Mouse (Mus musculus) heart, adult 8-10 months (tissue): ENCODE data around the gene Arhgef11. TPM values are rescaled to one million over a fixed set of nuclear protein-coding genes. Genes with fewer than 3 reads are reported as not detected.
A peak's percentile ranks its signal among the peaks of the same experiment; 100 is the strongest.

Source experiments
- DNase-seq: peaks from one replicate; pipeline ENCODE4 v3.0.0; 2022; ENCODE audit warnings: low spot score
- total RNA-seq, 4 experiments: library from RNA; stranded (reverse); gene quantifications; 2 replicates each; pipeline ENCODE4 v1.2.4; 2022

Gene Arhgef11
- total RNA-seq, 4 experiments from 2014 or later, result 19.6 to 21.4 (median 20.5) TPM

DNA sequence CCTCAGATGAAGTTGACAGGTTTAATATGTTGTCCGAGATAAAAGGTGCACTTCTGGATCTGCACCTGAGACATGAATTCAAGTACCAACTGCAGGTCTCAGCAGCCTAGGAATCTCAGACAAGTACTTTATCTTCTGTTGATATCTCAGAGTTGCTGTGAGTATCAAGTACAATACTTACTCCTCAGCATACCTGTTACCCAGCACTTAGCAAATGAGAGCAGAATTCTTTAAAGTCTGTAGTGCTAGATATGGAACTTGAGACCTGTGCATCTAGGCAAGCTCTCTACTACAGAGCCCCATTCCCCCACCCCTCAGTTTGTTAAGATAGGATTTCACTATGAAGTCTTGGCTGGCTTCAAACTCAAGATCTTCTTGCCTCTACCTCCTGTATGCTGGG is 43.9 kb downstream of the Arhgef11 start:
- no peak for DNase-seq

DNA sequence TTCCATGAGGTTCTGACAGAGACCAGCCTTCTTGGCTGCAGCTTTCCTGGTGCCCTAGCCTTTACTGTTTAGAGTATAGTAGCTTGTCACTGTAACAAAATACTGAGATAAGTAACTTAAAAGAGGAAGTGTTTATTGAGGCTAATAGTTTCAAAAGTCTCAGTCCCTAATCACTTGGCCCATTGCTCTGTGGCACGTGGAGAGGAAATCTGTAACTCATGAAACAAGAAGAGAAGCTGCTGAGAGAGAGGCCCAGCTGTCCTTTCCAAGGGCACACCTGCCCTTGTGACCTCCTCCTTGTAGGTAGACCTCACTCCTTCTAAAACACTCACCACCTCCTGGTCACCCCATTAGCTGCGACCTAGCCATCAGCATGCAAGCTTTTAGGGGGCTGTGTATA is 101.2 kb downstream of the Arhgef11 start:
- DNase-seq, result no peak

DNA sequence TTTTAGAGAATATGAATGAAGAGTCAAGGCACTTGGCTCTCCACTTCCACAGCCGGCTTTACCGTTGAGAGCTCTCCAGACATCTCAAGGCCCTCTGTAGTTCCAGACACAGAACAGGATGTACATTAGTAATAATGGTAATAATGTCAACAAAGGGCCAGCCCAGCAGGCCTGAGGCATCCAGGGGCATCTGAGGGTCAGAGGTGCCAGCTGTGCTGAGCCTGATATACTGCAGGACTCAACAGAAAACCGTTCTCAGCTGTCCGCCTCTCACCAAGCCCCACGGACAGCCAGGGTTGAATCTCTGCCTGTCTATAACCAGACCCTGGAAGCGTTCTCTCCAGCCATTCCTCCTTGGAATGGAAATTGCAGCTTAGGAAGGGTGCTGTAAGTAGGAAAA is 107.2 kb downstream of the Arhgef11 start:
- no peak for DNase-seq

DNA sequence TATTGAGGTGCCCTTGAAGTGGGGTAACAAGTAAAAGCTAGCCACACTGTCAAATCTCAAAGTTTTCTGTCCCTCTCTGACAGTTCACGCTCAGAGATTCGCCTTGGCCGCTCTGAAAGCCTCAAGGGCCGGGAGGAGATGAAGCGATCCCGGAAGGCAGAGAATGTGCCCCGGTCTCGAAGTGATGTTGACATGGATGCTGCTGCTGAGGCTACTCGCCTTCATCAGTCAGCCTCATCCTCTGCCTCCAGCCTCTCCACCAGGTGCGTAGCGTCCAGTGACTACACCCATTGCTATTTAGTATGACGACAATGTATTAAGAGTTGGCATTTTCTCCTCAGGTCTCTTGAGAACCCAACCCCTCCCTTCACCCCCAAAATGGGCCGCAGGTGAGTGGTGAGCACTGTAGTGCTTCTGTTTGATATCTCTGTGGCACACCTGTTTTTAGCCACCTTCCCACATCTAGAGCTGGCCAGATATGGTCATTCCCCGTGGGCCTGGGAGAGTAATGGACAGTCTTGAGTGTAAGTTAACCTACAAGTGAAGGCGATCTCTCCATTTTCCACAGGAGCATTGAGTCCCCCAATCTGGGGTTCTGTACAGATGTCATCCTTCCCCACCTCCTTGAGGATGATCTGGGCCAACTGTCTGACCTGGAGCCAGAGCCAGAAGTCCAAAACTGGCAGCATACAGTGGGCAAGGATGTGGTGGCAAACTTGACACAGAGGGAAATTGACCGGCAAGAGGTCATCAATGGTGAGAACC is 108.2 kb downstream of the Arhgef11 start:
- no peak for DNase-seq

DNA sequence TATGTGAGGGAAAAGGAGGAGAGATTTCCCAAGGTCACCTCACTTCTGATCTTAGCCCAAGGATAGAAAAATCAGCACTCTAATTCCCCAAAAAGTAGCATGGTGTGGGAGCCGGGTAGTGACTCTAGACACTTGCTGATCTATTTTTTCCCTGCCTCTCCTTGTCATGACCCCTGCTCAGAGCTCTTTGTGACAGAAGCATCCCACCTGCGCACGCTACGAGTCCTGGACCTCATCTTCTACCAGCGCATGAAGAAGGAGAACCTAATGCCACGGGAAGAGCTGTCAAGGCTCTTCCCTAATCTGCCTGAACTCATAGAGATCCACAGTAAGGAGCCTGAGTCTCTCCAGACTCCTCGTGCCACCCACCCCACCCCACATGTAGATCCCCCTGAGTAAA is 108.8 kb downstream of the Arhgef11 start:
- no peak for DNase-seq

DNA sequence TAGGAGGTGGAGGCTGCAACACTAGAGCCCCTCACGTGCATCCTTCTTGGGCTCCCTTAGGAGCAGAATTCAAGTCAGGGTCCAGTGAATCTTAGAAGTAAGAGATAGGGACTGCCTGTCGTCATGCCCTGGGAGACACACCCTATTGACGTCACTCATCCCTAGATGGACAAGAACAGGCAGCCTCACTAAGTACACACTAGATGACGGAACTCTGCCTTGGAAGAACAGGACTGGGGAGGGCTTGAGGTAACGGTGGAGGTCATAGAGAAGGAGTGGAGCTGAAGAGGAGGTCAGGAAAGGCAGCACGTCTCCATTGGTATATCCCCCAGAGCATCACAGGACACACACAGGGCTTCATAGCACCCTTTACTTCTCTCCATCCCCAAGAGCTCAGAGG is 111.3 kb downstream of the Arhgef11 start:
- no peak for DNase-seq

DNA sequence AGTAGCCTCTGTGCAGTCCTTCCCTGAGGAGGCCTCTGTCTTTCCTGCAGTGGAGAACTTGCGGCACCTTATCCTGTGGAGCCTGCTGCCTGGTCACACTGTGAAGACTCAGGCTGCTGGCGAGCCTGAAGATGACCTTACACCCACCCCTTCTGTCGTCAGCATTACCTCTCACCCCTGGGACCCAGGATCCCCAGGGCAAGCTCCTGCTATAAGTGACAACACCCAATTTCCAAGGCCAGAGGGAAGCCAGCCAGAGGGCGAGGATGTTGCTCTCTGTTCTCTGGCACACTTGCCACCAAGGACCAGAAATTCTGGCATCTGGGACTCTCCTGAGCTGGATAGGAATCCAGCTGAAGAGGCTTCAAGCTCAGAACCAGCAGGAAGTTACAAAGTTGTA is 115.7 kb downstream of the Arhgef11 start:
- no peak for DNase-seq

DNA sequence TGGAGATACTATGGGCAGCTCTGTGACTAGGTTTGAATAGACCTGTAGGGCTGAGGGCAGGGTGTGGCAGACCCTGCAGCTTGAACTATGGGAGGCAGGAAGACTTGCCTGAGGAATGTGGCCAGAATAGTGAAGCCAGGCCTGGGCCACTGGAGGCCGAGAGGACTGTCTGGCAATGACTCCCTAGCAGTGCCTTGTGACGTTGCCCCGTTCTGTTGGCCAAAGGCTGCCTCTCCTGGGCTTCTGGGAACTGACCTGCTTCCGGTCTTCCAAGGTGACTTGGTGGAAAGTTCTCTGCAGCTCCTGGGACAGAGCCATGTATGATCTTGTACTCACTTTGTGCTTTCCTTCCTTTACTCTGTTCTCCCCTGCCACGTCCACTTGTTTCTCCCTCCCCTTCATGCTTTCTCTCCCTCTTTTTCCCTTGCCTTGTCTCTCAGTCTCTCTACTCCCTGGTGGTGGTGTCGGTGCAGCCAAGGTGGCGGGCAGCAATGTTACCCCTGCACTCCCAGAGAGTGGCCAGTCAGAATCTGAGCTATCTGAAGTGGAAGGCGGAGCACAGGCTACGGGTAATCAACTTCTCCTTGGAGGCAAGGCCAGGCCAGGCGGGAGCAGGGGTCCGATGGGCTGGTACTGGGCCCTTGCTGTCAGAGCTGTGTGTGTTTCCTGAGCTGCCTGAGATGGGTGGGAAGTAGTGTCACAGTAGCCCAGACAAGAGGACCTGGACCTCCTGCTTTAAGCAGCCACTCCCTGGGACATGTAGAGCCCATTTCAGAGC is 116.8 kb downstream of the Arhgef11 start:
- no peak for DNase-seq

DNA sequence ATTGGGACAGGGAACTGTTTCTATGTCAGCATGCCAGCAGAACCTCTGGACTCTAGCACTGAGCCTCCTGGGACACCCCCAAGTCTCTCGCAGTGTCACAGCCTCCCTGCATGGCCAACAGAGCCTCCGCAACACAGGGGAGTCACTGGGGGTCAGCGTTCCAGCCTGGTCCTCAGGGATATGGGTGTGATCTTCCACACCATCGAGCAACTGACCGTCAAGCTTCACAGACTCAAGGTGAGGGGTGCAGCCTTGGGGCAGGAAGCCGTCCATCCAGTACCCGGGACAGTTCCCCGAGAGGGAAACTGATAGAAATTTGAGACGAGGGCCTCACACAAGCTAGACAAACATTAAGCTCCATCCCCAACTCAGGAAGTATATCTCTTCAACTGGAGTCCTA is 118.0 kb downstream of the Arhgef11 start:
- DNase-seq, result no peak

DNA sequence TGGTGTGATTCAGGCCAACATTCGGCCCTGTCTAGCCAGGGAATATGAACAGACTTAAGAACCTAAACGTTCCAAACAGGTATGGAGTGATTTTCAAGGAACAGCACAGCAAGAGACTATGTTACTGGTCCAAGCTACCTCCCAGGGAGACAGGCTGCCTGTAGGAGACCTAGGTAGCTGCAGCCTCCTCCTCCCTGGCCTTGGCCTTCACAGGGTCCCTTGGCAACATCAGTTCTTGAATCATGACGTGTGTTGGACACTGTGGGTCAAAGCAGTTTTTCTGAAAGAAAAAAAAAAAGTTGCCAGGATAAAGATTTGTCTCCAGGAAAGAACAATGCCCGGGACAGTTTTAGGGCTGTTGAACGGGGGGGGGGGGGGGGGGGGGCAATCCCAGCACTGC is 121.5 kb downstream of the Arhgef11 start:
- DNase-seq, result no peak

DNA sequence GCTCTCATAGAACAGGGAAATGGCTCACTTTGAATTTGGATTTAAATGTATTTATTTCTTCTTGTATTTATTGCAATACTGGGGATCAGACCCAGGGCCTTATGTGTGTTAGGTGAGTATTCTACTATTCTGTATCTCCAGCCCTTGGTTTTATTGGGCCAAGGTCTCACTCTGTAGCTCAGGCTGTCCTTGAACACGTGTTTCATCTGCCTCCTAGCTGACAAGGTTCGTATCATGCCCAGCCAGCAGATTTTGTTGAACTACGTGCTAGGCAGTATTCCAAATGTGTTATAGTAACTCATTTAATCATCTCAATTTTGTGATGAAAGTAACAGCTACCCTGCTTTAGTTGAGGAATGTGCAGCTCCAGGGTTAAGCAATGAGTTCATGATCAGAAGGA is 124.7 kb downstream of the Arhgef11 start:
- DNase-seq, result no peak

DNA sequence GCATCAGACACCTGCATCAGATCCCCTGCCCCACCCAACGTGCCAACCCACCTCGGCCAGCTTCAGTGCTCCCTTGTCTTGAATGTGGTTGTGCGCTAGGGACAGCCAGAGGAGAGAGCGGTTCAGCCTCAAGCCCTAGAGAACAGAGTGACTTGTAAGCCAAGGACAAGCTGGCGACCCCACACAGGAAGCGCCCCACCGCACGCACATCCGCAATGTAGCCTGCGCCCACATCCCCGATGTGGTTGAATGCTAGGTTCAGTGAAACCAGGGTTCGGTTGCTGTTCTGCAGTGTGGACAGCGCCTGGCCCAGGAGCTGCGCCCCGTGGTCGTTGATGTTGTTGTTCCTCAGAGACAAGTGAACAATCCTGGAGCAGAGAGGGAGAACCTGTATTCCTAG is 125.4 kb downstream of the Arhgef11 start:
- no peak for DNase-seq

DNA sequence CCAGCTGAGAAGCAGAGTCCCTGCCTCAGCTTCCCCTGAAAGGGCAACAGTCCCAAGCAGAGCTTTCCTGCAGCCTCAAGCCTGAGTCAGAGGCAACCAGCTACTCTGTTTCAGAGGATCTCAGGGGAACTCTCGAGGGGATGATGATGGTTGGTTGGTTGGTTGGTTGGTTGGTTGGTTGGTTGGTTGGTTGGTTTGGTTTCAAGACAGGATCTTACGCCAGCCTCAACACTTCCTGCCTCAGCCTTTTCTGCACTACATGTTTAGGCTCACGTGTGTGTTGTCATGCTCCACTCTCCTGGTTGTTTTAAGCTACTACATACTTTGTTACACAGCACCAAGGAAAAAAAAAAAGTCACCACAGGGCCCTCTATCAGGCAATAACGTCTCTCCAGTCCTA is 126.6 kb downstream of the Arhgef11 start:
- no peak for DNase-seq

DNA sequence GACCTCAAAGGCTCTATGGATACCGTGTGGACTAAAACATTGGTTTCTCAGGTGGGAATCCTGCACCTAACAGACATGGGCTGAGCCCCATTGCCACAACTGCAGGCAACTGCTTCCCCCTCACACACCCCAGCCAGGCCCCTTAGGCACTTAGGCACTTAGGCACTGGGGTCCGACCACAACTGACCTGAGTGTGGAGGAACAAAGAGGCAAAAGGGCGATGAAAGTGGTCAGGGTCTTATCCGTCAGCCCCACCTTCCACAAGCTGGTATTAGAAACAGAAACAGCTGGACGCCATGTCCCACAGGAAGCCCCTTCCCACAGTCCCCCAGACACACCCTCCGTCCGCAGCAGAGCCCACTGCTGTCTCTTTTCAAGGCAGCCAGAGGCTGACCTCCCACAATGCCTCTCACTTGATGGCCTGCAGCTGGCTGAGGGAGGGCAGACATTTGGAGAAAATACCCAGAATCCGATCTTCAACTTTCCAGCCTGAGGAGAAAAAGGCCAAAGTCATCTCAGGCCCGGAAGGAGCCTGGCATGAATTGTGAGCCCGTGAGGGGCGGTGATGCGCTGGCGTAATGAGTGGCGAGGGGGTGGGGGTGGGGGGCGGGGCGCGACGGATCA is 127.8 kb downstream of the Arhgef11 start:
- DNase-seq, result no peak

DNA sequence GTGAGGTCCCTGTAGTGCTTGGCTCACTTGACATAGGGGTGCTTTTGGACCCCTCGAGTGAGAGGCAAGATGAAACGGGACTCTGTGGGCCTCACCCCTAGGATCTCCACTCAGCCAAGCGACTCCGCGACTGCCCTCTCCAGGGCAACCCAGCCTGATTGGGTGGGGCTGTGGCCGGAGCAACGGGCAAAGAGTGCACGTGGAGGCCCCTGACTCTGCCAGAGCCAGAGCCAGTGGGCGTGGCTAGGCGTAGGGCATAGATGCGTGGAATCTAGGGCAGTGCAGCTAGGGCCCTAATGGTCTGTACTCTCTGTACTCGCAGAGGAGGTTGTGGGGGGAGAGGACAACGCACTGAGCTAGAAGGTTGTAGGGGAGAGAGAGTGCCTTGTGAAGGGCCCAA is 131.1 kb downstream of the Arhgef11 start, which contains the start of gene Lrrc71:
Lrrc71 (minus strand) TSS at position 195 of the 400 bp plus-strand sequence.
- no peak for DNase-seq

DNA sequence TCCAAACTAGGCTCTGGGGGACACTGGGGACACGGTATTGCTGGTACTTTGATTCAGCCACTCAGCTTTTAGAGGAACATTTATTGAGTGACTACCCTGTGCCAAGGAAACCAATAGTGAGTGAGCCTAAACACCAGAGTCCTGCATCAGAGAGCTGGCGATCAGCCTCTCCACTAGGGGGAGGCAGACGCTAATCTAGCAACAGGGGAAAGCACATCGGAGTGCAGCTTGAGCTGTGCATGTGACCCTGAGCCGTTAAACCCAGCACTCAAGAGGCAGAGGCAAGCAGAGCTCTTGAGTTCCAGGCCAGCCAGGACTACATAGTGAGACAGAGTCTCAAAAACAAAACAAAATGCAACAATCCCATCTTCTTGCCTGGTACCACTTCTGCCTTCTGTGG is 131.7 kb downstream of the Arhgef11 start:
- DNase-seq, result peak; percentile 57

DNA sequence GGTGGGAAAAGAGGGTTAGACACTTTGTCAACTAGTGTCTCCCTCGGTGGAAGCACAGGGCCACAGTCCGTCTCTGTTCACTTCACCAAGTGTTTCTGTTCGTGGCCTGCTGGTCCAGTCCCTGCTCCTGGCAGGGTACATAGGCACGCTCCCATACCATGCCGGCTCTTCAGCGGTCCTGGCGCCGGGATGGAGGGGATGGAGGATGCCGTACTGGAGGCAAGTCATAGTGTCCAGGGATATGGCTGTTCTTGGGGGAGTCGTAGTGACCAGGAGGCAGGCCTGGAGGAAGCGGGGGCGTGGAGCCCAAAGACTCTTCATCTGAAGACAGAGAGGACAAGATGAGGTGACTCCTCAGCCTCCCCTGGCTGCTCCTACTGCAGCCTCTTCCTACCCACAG is 132.6 kb downstream of the Arhgef11 start:
- no peak for DNase-seq

DNA sequence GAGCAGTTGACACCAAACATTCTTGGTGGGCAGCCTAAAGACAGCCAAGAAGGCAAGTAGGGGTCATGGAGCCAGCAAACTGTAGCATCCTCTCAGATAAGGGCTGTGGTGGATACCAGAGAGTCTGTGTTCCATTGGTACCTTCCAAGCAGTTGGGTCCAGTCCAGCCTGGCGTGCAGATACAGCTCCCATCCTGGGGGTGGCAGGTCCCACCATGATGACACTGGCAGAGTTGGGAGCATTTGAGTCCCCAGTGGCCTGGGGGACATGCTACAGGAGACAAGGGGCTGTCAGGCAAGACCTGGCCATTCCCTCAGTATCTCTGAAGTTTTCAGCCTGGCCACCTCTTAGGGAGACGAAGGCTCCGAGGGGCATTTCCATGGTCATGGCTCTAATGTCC is 135.2 kb downstream of the Arhgef11 start:
- no peak for DNase-seq

DNA sequence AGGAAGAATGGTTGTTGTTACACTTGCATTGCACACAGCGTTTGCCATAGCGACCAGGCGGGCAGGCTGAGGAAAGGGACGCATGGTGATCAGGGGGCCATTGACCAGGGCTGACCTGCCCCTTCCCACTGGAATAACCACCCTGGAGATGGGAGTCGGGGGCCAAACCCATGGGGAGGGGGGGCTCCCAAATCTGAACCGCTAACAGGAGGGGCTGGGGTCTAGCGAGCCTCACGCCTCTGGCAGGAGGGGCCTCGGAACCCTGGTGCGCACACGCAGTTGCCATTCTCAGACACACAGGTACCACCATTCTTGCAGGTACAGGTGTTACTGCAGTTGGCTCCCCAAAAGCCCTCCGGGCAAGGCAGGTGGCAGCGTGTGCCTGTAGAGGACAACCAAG is 136.5 kb downstream of the Arhgef11 start:
- no peak for DNase-seq

DNA sequence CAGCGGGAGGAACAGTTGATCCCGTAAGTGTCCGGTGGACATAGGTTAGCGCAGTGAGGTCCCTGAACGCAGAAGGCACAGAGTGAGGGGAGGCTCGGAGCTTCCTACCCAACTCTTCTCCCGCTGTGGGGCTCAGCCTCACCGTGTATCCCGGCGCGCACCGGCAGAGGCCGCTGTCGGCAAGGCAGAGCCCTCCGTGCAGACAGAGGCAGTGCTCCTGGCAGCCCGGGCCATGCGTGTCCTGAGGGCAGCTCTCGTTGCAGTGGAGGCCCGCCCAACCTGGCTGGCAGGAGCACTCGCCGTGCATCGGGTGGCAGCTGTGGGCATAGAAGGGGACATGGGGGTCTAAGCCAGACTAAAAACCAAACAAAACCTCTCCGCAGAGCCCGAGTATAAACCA is 138.6 kb downstream of the Arhgef11 start:
- peak; percentile 77 for DNase-seq

DNA sequence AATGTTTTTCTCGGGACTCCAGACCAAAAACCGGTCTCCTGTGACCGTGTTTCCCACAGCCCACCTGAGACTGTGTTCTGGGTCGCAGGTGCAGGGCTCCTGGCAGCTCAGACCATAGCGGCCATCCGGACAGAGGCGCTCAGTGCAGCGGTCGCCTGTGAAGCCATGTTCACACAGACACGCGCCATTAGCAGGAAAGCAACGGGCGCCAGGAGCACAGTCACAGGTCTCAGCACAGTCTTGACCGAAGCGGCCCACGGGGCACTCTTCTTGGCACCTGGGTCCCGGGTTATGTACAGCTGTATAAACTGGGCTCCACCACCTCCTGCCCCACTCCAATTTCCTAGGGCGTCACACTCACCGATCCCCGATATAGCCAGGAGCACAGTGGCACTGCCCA is 139.1 kb downstream of the Arhgef11 start:
- no peak for DNase-seq

DNA sequence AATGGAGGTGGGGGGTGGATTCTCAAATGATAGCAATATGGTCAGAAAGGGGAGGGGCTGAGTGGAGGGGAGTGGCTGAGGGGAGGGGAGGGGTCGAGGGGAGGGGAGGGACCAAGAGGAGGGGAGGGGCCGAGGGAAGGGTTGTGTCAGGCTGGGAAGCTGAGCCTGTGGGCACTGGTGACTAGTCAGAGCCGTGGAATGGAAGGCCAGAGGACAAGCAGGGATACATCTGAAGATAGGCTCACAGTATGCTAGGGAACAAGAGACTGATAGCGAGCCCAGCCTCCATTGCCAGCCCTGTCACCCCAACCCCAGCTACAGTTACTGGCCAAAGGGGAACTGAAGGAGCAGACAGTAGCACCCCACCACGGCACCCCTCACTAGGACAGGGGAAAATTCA is 141.3 kb downstream of the Arhgef11 start:
- DNase-seq, result no peak
